Mouse (Mus musculus) olfactory bulb, adult 2 months (tissue): Measurements from ENCODE around the gene Xylt2.

Experiments
- CTCF ChIP-seq: fragments of 200-500 bp; IDR thresholded peaks from 2 replicates; pipeline ENCODE4 v1.5.1; 2012; ENCODE audit warnings: low read depth, mild to moderate bottlenecking, low read length, moderate library complexity; ENCODE audit not compliant: insufficient read depth
- POLR2A ChIP-seq: fragments of 200-500 bp; IDR thresholded peaks from 2 replicates; pipeline ENCODE4 v1.6.1; 2012; ENCODE audit warnings: mild to moderate bottlenecking, low read depth, low read length, moderate library complexity; ENCODE audit not compliant: insufficient read depth

- TF ChIP-seq POLR2A (no peak), CTCF (no peak)
Measured at GRCm38 (mm10) chr11:94665281-94665680, 12.0 kb downstream of the Xylt2 start.
